Mouse (Mus musculus) v-Abl transformed pro-B cells (cell line): ENCODE data around the gene AC134908.4.
"Not testable (repeated sequence)": the region's sequence is repeated elsewhere in the genome, so short reads cannot be mapped to it uniquely, and the experiment has no call there.

Experiments used
- in situ Hi-C, 2 experiments: fragments of 400-800 bp; cut with MboI; formaldehyde crosslinking; loops; one replicate each; pipeline ENCODE4 v1.15.1; 2025; ENCODE audit not compliant: unreplicated experiment in 2 of 2

AC134908.4 gene

DNA sequence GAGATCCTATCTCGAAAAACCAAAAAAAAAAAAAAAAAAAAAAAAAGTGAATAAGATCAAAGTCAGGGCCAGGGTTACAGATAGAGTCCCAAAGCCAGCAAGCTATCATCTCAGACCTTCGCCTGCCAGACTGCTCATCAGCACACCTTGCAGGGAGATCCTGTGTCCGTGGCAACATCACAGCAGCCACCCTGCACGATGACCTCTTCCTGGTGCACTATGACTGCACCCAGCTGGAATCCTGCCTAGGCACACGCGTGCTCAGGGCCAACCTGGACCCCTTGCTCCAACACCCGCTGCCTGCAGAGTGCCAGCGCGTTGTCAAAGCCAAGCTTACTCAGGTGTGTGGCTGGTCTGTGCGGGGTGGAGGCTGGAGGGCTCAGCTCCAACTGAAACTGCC lies 51.1 kb downstream of the AC134908.4 start:
- in situ Hi-C loops = no loop called here

DNA sequence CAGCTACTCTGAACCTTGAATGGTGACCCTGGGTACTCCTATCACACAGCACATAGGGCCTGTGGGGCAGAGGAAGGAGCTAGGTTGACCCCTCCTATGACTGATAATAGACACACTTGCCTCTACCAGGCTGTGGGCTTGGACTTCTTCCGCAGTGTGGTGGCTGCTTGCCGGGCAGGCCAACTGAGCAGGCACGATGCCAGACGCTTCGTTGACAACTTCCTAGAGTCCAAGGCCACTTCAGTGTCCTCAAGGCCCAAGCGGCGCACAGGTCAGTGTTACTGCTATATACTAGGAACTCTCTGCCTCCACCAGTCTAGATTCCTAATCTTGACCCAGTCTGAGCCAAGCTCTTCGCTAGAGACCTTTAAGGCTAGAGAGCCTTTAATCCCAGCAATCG lies 51.6 kb downstream of the AC134908.4 start:
- in situ Hi-C loops = no loop called here

- in situ Hi-C loops = not testable (repeated sequence)
Observed at GRCm38 (mm10) chr17:25741471-25741870, 54.0 kb downstream of the AC134908.4 start.
